Mouse (Mus musculus) lung, postnatal 0 days (tissue): ENCODE measurements at regions not wholly inside any gene's neighbourhood (a gene's known extent, or its start where the extent isn't known, plus 50 kb on each side); places are given as distances from the start of the nearest gene placed in this dataset.

ENCODE experiments used
- CTCF ChIP-seq: IDR thresholded peaks from 2 replicates; pipeline ENCODE4 v1.5.1; 2016; ENCODE audit warnings: antibody characterized with exemption, mild to moderate bottlenecking
- EP300 ChIP-seq: IDR thresholded peaks from 2 replicates; pipeline ENCODE4 v1.6.1; 2016; ENCODE audit warnings: antibody characterized with exemption, mild to moderate bottlenecking, control low read depth

DNA sequence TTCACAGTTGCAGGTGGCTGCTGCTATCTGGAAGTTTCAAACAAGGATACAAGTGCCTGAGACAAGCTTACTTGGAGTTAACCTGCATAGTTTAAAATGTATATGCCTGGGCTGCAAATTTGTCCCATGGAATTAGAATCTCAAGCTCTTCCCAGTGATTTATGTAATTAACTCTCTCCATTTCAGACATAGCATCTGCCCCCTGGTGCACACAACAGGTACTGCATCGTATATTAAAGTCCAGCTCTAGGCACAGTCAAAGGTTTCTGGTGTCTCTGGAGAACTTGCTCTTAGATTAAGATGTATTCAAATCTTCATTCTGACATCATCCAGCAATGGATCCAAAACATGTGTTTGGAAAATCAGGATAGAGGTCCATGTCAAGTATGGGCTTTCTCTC is 98.0 kb upstream of the Trabd2b start:
- TF ChIP-seq CTCF: peak; percentile 79
- TF ChIP-seq EP300: no peak
